ENCODE assay signal across 8 mouse cellular contexts in genomic region chr9:119092473-119093418, GRCm38 (mm10). TPM values are rescaled to one million over a fixed set of nuclear protein-coding genes. Genes with fewer than 3 reads are reported as not detected.
DNase-seq lines count a peak whose midpoint lies in the region; ATAC-seq lines count a peak whose summit lies in the region.

No protein-coding gene starts in this region.

- peaks cover 25% of the 10 kb centered on the region for H3K4me1 ChIP-seq in intestine, embryonic 15.5 days (replicated peaks)

- H3K4me2 ChIP-seq in intestine, embryonic 15.5 days (replicated peaks), result peak overlapping the region; percentile 94

- peak; percentile 35 for DNase-seq in retina, postnatal 1 day
- no peak for DNase-seq in retina, embryonic 14.5 days (ENCODE audit: low spot score)
- DNase-seq in cerebellum, adult 8-10 months, result peak; percentile 18
- DNase-seq in gastrocnemius, postnatal 10 days, result peak; percentile 50
- peak; percentile 53 for DNase-seq in lung, postnatal 10 days
- DNase-seq in testis, postnatal 10 days (ENCODE audit: low spot score), result peak; percentile 71
- no peak for DNase-seq in frontal cortex, postnatal 14 days (ENCODE audit: low spot score in 2 of 2)

- H3K36me3 ChIP-seq in intestine, embryonic 15.5 days, result no peaks in the 10 kb centered on the region

- H3K9me3 ChIP-seq in intestine, embryonic 15.5 days, result no peaks in the 10 kb centered on the region

- no peaks in the 10 kb centered on the region for H3K27me3 ChIP-seq in intestine, embryonic 15.5 days (replicated peaks)

- peak overlapping the region; percentile 48 for H3K9ac ChIP-seq in intestine, embryonic 15.5 days

- ATAC-seq in intestine, embryonic 15.5 days, result no peak

- 2% methylated on average over 45 of the region's 45 CpGs for WGBS in intestine, embryonic 15.5 days

- H3K27ac ChIP-seq in intestine, embryonic 15.5 days, result no peak overlapping the region

- H3K4me3 ChIP-seq in intestine, embryonic 15.5 days (replicated peaks), result peak overlapping the region; percentile 55

RNA-seq across cellular contexts. Expression of gene Plcd1, which starts 0.6 kb away (rescaled TPM):
- 10 to 100 TPM; 12.5 to 17.1 TPM for total RNA-seq in gastrocnemius, postnatal 10 days (2021)
- 16.8 and 18.7 TPM in 2 replicates for polyA plus RNA-seq in intestine, embryonic 15.5 days (2015; fragmentation: Nextera tagmentation; extraction: Ambion mirVana)

RNA-seq across cellular contexts. Expression of gene Dlec1, which starts 9.5 kb away (rescaled TPM):
- under 1 TPM; 0.16 to 0.43 TPM for total RNA-seq in gastrocnemius, postnatal 10 days (2021)
- 0.51 and 0.72 TPM in 2 replicates for polyA plus RNA-seq in intestine, embryonic 15.5 days (2015; fragmentation: Nextera tagmentation; extraction: Ambion mirVana)

RNA-seq across cellular contexts. Expression of gene Vill, which starts 40.2 kb away (rescaled TPM):
- under 1 TPM; 0.52 to 0.81 TPM for total RNA-seq in gastrocnemius, postnatal 10 days (2021)
- 16.1 and 17.2 TPM in 2 replicates for polyA plus RNA-seq in intestine, embryonic 15.5 days (2015; fragmentation: Nextera tagmentation; extraction: Ambion mirVana)

Comparison
In these comparisons a context has a peak if more than half of its experiments do, and no peak if none do; other contexts are left out.
1. DNase-seq: peak in retina, postnatal 1 day (single experiment), cerebellum, adult 8-10 months (single experiment), gastrocnemius, postnatal 10 days (single experiment), lung, postnatal 10 days (single experiment) and testis, postnatal 10 days (single experiment); none in retina, embryonic 14.5 days (single experiment) and frontal cortex, postnatal 14 days (0 of 2).